Mouse (Mus musculus) liver, embryonic 14.5 days (tissue): ENCODE data around the gene Cyb5d2.

Source experiments
- CTCF ChIP-seq: IDR thresholded peaks from 2 replicates; pipeline ENCODE4 v1.5.1; 2016; ENCODE audit warnings: antibody characterized with exemption, low read depth, control low read depth
- EP300 ChIP-seq: IDR thresholded peaks from 2 replicates; pipeline ENCODE4 v1.6.1; 2016; ENCODE audit warnings: antibody characterized with exemption, low read depth

DNA sequence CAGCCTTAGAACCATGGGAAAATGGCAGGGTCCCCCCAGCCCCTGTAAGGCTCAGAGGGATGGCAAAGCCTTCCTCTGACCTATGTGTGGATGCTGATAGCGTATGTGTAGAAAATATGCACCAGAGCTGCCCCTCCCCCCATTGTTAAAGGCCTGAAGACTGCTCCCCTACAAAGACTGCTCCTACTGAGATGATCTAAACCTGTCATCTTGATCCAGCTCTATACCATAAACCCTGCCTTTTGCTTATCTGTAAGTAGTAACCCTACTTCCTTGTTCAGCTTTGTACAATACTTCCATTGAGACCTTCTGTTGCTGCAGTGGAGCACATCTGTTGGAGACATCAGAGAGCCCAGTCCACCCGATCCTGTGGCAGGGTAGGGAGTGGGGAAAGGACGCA, 9.3 kb upstream of the Cyb5d2 start:
- TF ChIP-seq EP300 (no peak), CTCF (no peak)
